Mouse (Mus musculus) heart, adult 2 months (tissue): ENCODE data around the gene Phldb1. TPM values are rescaled to one million over a fixed set of nuclear protein-coding genes. Genes with fewer than 3 reads are reported as not detected.

Experiments
- DNase-seq, 2 experiments: peaks; one replicate each; pipeline ENCODE4 v3.0.0; 2021
- H3K27ac ChIP-seq: fragments of 200-600 bp; 2 replicates; pipeline ENCODE4 v1.8.1; 2022
- H3K27me3 ChIP-seq: fragments of 200-500 bp; 2 replicates; pipeline ENCODE4 v1.6.1; 2012; ENCODE audit warnings: mild to moderate bottlenecking, low read length, inconsistent platforms, mixed read lengths; ENCODE audit not compliant: control insufficient read depth, insufficient read depth
- H3K36me3 ChIP-seq: fragments of 200-500 bp; 2 replicates; pipeline ENCODE4 v1.6.1; 2012; ENCODE audit warnings: low read length, inconsistent platforms; ENCODE audit not compliant: control insufficient read depth, insufficient read depth
- H3K4me1 ChIP-seq: fragments of 200-500 bp; 2 replicates; pipeline ENCODE4 v1.6.1; 2011; ENCODE audit warnings: low read length; ENCODE audit not compliant: control insufficient read depth, insufficient read depth
- H3K4me3 ChIP-seq: fragments of 200-600 bp; 2 replicates; pipeline ENCODE4 v1.8.1; 2022
- H3K79me2 ChIP-seq: fragments of 200-500 bp; replicated peaks from 2 replicates; pipeline ENCODE4 v1.6.1; 2012; ENCODE audit warnings: mild to moderate bottlenecking, inconsistent platforms, low read length, moderate library complexity, mixed read lengths; ENCODE audit not compliant: control insufficient read depth, insufficient read depth
- H3K9ac ChIP-seq: fragments of 200-500 bp; 2 replicates; pipeline ENCODE4 v1.6.1; 2012; ENCODE audit warnings: low read depth, mild to moderate bottlenecking, control low read depth, inconsistent platforms, low read length, mixed read lengths
- CTCF ChIP-seq: fragments of 200-600 bp; IDR thresholded peaks from 2 replicates; pipeline ENCODE4 v1.8.1; 2022; ENCODE audit warnings: antibody characterized with exemption, mild to moderate bottlenecking, moderate library complexity
- EP300 ChIP-seq: fragments of 200-500 bp; IDR thresholded peaks from 2 replicates; pipeline ENCODE4 v1.6.1; 2011; ENCODE audit warnings: low read depth, low read length, control low read depth; ENCODE audit not compliant: insufficient read depth
- POLR2A ChIP-seq: fragments of 200-500 bp; IDR thresholded peaks from 2 replicates; pipeline ENCODE4 v1.6.1; 2011; ENCODE audit warnings: mild to moderate bottlenecking, low read depth, low read length, control low read depth; ENCODE audit not compliant: insufficient read depth
- WGBS: fragments of 180-500 bp; shearing (Covaris S2); methylation state at CpG from one replicate; pipeline ENCODE4 v1.1.7; 2018; 5-methylcytosine and 5-hydroxymethylcytosine counted together
- intact Hi-C: fragments of 180-260 bp; cut with DNase I; formaldehyde crosslinking; loops from one replicate; pipeline ENCODE4 v1.15.1; 2025
- polyA plus RNA-seq: library from polyadenylated mRNA; depleted of rRNA; stranded (reverse); fragments of >200 nt; gene quantifications from 2 replicates; pipeline ENCODE4 v1.2.3, GENCODE M21; 2012
- total RNA-seq, 2 experiments: library from RNA; stranded (reverse); gene quantifications; 2 replicates each; pipeline ENCODE4 v1.2.3; 2021

Gene Phldb1
- total and polyA plus RNA-seq, 3 experiments: 104 to 146 (median 108) TPM

DNA sequence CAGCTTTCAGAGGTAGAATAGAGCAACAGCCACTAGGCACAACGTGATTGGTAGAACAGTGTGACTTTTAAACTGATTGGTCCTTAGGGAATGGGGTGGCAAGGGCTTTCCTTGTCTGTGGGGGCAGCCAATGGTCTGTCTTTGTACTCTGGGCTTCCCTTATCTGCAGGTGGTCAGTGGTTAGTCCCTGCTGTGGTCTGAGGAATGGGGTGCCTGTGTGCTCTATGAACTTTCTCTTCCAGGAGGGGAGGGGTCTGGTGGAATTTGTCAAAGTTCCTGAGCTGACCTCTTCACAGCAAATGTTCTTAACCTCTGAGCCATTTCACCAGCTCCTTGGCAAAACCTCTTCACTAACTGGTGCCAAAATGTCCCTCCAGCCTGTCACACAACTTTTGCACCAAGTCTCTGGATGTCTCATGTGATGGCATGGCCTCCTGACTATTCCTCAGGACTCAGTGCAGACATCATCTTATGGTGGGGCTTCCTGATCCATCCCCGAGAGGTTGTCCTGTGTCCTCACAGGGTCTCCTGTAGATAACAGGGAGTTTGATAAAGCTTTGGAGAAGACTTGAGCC, 62.6 kb downstream of the Phldb1 start:
- H3K27ac ChIP-seq: no peak overlapping the region
- H3K4me1 ChIP-seq: no peaks in the 10 kb centered on the region
- TF ChIP-seq EP300 (no peak), CTCF (no peak), POLR2A (no peak)
- H3K4me3 ChIP-seq: no peak overlapping the region
- 63% methylated on average over 2 of the region's 2 CpGs for WGBS
- no peaks in the 10 kb centered on the region for H3K36me3 ChIP-seq
- intact Hi-C loops: no loop called here
- H3K27me3 ChIP-seq: no peaks in the 10 kb centered on the region
- no peaks in the 10 kb centered on the region for H3K79me2 ChIP-seq
- no peak for DNase-seq
- no peak overlapping the region for H3K9ac ChIP-seq

DNA sequence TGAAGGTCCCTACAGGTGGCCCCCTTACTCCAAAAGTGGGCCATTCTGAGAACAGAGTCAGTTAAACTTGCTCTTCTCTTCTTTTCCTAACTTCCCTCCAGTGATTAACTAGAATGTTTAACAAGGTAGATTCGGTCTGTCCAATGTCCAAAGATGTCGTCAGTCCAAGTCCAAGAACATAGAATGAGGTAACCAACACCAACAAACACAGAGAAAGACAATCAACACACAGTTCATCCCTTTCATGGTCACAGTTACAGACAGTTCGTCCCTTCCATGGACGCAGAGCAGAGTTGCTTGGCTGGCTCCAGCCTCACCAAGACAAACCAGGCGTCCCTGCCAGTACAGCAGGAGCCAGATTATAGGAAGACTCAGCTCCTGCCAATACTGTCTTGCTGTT, 63.6 kb downstream of the Phldb1 start:
- H3K36me3 ChIP-seq: no peaks in the 10 kb centered on the region
- H3K4me3 ChIP-seq: no peak overlapping the region
- WGBS: 83% methylated on average over 5 of the region's 5 CpGs
- intact Hi-C loops: no loop called here
- no peak overlapping the region for H3K27ac ChIP-seq
- no peaks in the 10 kb centered on the region for H3K4me1 ChIP-seq
- H3K9ac ChIP-seq: no peak overlapping the region
- no peaks in the 10 kb centered on the region for H3K27me3 ChIP-seq
- TF ChIP-seq CTCF (no peak), POLR2A (no peak), EP300 (no peak)
- no peaks in the 10 kb centered on the region for H3K79me2 ChIP-seq
- no peak for DNase-seq

DNA sequence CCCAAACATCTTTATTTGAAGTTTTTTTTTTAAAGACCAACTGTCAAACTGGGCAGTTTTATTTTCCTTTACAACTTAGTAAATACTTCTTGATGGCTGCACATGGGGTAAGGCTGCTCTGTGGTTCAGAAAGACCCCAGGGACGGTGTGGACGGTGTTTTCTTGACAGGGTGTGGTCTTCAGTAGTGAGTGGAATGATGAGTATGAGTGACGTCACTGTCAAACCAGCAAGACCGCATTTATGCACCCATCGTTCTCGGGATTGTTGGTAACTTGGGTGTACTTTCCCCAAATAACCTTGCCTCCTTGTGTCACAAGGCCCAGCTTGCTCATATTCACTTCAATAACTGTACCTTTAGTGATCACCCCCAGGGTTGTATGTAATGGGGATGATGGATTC, 71.3 kb downstream of the Phldb1 start:
- Histone ChIP-seq H3K4me3 (no peak overlapping the region), H3K27ac (no peak overlapping the region), H3K27me3 (no peaks in the 10 kb centered on the region), H3K9ac (no peak overlapping the region), H3K79me2 (no peaks in the 10 kb centered on the region), H3K36me3 (no peaks in the 10 kb centered on the region), H3K4me1 (no peaks in the 10 kb centered on the region)
- 86% methylated on average over 6 of the region's 6 CpGs for WGBS
- intact Hi-C loops: no loop called here
- DNase-seq: no peak
- TF ChIP-seq CTCF: no peak

DNA sequence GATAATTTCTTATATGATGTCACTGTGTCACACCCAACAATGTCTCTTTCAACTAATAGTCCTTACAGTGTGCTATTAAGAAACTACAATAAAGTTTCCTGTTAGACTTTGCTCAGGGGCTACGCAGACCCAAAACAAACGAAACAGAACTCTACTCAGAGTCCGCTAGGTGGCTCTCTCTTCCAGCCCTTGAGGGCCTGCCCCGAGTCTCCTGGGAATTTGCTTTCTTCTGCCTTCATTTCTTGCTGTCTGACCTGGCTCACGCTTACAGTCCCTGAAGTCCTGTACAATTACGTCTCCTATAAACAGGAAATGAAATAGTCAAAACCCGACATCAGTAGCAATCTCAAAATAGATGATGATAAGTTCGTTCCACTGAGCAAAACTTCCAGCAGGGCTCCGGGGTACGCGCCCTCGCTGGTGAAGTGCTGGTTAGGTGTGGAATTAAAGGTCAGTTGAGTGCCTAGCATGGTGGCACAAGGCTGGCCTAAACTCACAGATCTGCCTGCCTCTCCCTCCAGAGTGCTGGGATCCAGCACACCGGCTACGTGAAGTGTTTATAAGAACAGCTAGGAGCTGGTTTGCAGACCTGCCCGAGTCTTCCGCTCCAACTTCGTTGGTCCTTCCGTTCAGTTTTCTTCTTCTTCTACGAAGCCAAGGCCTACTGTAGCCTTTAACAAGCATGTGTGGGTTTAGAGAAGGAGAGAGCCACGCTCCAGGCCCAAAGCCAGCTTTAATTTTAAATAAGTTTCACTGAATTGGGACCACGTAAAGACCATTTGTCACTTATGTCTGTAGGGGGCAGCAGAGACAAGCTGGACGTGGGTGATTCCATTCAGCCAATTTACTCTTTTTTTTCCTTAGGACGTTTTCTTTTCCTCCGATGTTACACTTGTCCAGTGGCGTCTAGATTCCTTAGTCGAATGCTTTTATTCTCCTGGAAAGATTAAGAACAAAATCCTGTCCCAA, 79.6 kb downstream of the Phldb1 start:
- H3K36me3 ChIP-seq: no peaks in the 10 kb centered on the region
- H3K27ac ChIP-seq: peak overlapping the region; percentile 32
- intact Hi-C loops: loop anchor here (1.0 to 5.0 kb wide), 3 partner anchors 30 to 112 kb away; partner anchors contain the start of genes Arcn1, Ift46 and Phldb1
- peak overlapping the region; percentile 50 for H3K4me3 ChIP-seq
- H3K9ac ChIP-seq: peak overlapping the region; percentile 15
- H3K4me1 ChIP-seq: no peaks in the 10 kb centered on the region; the same call in 1 of the 2 replicates
- no peaks in the 10 kb centered on the region for H3K79me2 ChIP-seq
- no peaks in the 10 kb centered on the region for H3K27me3 ChIP-seq
- peak; percentile 58 to 71 for DNase-seq
- 0 out of 2 replicates have a peak, but pooled peaks have one; percentile 38 for TF ChIP-seq EP300
- TF ChIP-seq POLR2A: no peak
- peak; percentile 85 for TF ChIP-seq CTCF
- 8% methylated on average over 26 of the region's 26 CpGs for WGBS

DNA sequence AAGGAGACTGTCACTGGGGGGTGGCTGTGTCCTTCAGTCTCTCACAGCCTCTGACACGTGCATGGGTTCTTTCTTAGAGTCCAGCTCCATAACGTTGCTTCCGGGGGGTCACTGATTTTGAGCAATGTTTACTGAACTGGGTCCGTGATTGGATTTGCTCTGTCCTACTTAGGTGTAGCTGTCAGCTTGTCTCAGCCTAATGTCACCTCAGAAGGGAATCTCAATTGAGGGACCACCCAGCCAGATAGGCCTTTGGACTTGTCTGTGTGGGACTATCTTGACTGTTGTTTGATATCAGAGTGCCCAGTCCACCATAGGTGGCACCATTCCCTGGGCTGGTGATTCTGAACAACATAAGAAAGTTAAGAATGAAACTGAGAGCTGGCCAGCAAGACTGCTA, 81.1 kb downstream of the Phldb1 start:
- H3K27ac ChIP-seq: no peak overlapping the region
- no peak for TF ChIP-seq POLR2A
- no peak for TF ChIP-seq EP300
- TF ChIP-seq CTCF: no peak
- intact Hi-C loops: no loop called here
- H3K4me3 ChIP-seq: no peak overlapping the region
- 80% methylated on average over 4 of the region's 4 CpGs for WGBS
- H3K4me1 ChIP-seq: no peaks in the 10 kb centered on the region; the same call in 1 of the 2 replicates
- H3K9ac ChIP-seq: no peak overlapping the region
- no peaks in the 10 kb centered on the region for H3K36me3 ChIP-seq
- no peak for DNase-seq
- no peaks in the 10 kb centered on the region for H3K27me3 ChIP-seq
- H3K79me2 ChIP-seq: no peaks in the 10 kb centered on the region

DNA sequence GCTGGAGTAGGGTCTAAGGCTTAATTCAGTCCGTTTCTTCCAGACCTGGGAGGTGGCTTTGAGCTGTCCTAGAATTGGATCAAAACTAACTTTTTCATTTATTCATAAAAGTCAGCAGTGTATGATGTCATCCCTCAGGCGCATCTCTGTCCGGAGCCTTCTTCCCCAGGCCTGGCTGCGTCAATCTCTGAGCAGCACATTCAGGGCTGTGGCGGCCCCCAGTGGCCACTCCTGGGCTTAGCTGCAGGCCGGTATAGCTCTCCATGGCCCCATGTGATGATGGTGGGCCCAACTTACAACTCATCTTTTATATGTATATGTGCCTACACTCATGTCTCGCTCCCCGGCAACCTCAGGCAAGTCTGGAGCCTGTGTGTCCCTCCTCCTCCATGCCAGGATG, 83.0 kb downstream of the Phldb1 start:
- WGBS: 13% methylated on average over 8 of the region's 8 CpGs
- Histone ChIP-seq H3K79me2 (no peaks in the 10 kb centered on the region), H3K4me1 (no peaks in the 10 kb centered on the region; the same call in 1 of the 2 replicates), H3K4me3 (no peak overlapping the region), H3K36me3 (no peaks in the 10 kb centered on the region), H3K27ac (no peak overlapping the region), H3K27me3 (no peaks in the 10 kb centered on the region), H3K9ac (no peak overlapping the region)
- peak; percentile 77 to 82 for DNase-seq
- peak; percentile 45; the same call in 1 of the 2 replicates for TF ChIP-seq EP300
- TF ChIP-seq POLR2A: no peak
- peak; percentile 92 for TF ChIP-seq CTCF
- intact Hi-C loops: loop anchor here (1.0 kb wide), 1 partner anchor 198 kb away; the partner anchor contains the start of gene Upk2
